Mouse (Mus musculus): ENCODE measurements around the gene Rgl3. TPM values are rescaled to one million over a fixed set of nuclear protein-coding genes. Genes with fewer than 3 reads are reported as not detected.
A peak's percentile ranks its signal among the peaks of the same experiment; 100 is the strongest.

Gene Rgl3
- polyA plus RNA-seq, 2 experiments: 0.19 to 0.27 TPM

DNA sequence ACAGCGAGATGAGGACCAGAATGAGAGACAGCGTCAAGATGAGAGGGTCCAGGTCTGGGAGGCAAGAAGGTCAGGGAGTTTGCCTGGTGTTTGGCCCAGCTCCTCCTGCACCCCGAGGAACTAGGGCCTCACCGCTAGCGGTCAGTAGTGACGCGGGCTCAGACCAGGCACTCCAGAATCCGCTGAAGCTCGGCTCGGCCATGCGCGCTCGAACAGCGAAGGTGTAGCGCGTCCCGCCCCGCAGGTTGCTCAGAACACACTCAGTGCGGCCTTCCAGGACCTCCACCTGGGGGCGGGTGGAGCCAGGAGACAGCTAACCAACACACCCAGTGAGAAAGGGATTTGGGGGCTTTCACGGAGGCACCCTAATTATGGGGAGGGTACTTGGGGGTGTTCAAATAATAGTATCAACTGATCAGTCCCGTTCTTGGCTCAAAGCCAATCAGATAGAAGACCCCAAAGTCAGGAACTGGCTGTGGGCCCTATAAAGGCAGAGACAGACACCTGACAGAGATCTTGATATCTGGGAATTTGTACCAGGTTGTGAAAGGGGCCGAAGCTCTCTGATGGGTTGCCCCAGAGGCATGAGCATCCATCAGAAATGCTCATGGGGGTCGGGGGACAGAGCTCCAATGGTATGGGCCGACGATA lies 28.6 kb downstream of the Rgl3 start:
- TF ChIP-seq EP300 (IDR thresholded peaks at IDR 0.05; ENCODE audit: low read depth) (no peak), CTCF (IDR thresholded peaks at IDR 0.05; ENCODE audit: low read depth) (peak; percentile 45)
- peak overlapping the region; percentile 75 for H3K27ac ChIP-seq
- peak overlapping the region; percentile 68 to 94 for H3K4me3 ChIP-seq (ENCODE audit: insufficient read depth in 1 of 2, low read depth in 2 of 2, low read length in 2 of 2)
- WGBS (ENCODE audit: insufficient replicate concordance): 40% methylated on average over 26 of the region's 26 CpGs
- no peaks in the 10 kb centered on the region for H3K9me3 ChIP-seq (ENCODE audit: control insufficient read depth, low read length)
- H3K27me3 ChIP-seq (ENCODE audit: control insufficient read depth, insufficient read depth, low read length): no peaks in the 10 kb centered on the region
- H3K4me1 ChIP-seq (replicated peaks; ENCODE audit: control insufficient read depth in 2 of 2, insufficient read depth in 2 of 2, low read length in 1 of 2): peaks cover 13 to 26% of the 10 kb centered on the region in 2 experiments
- peak overlapping the region; percentile 71 for H3K4me2 ChIP-seq (ENCODE audit: low read depth)
- H3K9ac ChIP-seq (replicated peaks): peak overlapping the region; percentile 89
- no peak for ATAC-seq (ENCODE audit: insufficient read depth)
- peaks cover 45% of the 10 kb centered on the region for H3K36me3 ChIP-seq (replicated peaks; ENCODE audit: control insufficient read depth, insufficient read depth, low read depth)
- DNase-seq (ENCODE audit: low read depth in 3 of 3, low spot score in 3 of 3): no peak

DNA sequence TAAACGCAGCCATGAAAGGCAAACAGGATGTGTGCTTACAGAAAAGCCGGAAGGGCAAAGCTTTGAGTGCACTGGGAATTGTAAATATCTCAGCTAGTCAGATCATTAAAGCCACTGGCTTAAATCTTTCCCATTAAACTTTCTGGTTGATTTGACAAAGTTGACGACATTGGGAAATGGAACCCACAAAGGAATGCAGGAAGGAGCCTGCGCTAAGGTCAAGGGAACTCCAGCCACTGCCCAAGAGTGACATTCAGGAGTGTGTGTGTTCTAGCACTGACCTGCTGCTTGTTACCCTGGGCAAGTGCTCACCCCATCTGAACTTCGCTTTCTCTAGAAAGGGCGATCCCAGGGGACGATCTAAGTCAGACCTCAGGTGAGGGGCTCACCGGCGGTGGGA lies 29.1 kb downstream of the Rgl3 start:
- Histone ChIP-seq H3K4me3 (ENCODE audit: insufficient read depth in 1 of 2, low read depth in 2 of 2, low read length in 2 of 2) (peak overlapping the region; percentile 68 to 94), H3K4me1 (replicated peaks; ENCODE audit: control insufficient read depth in 2 of 2, insufficient read depth in 2 of 2, low read length in 1 of 2) (peaks cover 13 to 26% of the 10 kb centered on the region in 2 experiments), H3K9me3 (ENCODE audit: control insufficient read depth, low read length) (no peaks in the 10 kb centered on the region), H3K4me2 (ENCODE audit: low read depth) (peak overlapping the region; percentile 71), H3K36me3 (replicated peaks; ENCODE audit: control insufficient read depth, insufficient read depth, low read depth) (peaks cover 45% of the 10 kb centered on the region), H3K9ac (replicated peaks) (peak overlapping the region; percentile 89), H3K27ac (peak overlapping the region; percentile 75; the same call in 1 of the 2 replicates), H3K27me3 (ENCODE audit: control insufficient read depth, insufficient read depth, low read length) (no peaks in the 10 kb centered on the region)
- ATAC-seq (ENCODE audit: insufficient read depth): no peak
- WGBS (ENCODE audit: insufficient replicate concordance): 72% methylated on average over 9 of the region's 9 CpGs
- TF ChIP-seq EP300 (IDR thresholded peaks at IDR 0.05; ENCODE audit: low read depth) (no peak), CTCF (IDR thresholded peaks at IDR 0.05; ENCODE audit: low read depth) (no peak)
- DNase-seq (ENCODE audit: low read depth in 3 of 3, low spot score in 3 of 3): no peak

DNA sequence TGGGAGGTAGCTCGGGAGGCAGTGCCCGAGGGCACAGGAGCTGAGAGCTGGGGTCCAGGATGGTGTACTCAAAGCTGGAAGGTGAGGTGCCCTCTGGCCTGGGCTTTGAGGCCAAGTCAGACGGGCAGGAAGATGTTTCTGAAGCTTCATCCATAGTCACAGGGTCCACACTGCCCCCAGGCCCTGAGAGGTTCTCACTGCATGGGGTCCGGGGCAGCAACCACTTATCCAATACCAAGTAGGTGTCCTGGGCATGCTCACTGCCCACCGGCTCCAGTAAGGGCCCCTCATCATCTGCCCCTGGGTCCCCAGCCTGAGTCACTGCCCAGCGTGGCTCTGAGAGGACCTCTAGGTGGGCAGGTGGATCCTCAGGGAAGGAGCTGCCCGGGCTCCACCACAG lies 30.0 kb downstream of the Rgl3 start:
- Histone ChIP-seq H3K4me2 (ENCODE audit: low read depth) (peak overlapping the region; percentile 71), H3K9me3 (ENCODE audit: control insufficient read depth, low read length) (no peaks in the 10 kb centered on the region), H3K4me3 (ENCODE audit: insufficient read depth in 1 of 2, low read depth in 2 of 2, low read length in 2 of 2) (peak overlapping the region in 1 of 2 experiments; percentile 94; a peak in 2 of 4 replicates), H3K36me3 (replicated peaks; ENCODE audit: control insufficient read depth, insufficient read depth, low read depth) (peaks cover 45% of the 10 kb centered on the region), H3K27ac (peak overlapping the region; percentile 20; the same call in 1 of the 2 replicates), H3K9ac (replicated peaks) (no peak overlapping the region), H3K27me3 (ENCODE audit: control insufficient read depth, insufficient read depth, low read length) (no peaks in the 10 kb centered on the region), H3K4me1 (replicated peaks; ENCODE audit: control insufficient read depth in 2 of 2, insufficient read depth in 2 of 2, low read length in 1 of 2) (peaks cover 17 to 28% of the 10 kb centered on the region in 2 experiments)
- 86% methylated on average over 7 of the region's 7 CpGs for WGBS (ENCODE audit: insufficient replicate concordance)
- DNase-seq (ENCODE audit: low read depth in 3 of 3, low spot score in 3 of 3): no peak
- TF ChIP-seq CTCF (IDR thresholded peaks at IDR 0.05; ENCODE audit: low read depth) (no peak), EP300 (IDR thresholded peaks at IDR 0.05; ENCODE audit: low read depth) (no peak)
- ATAC-seq (ENCODE audit: insufficient read depth): no peak

- WGBS (ENCODE audit: insufficient replicate concordance): 62% methylated on average over 5 of the region's 5 CpGs
- Histone ChIP-seq H3K27ac (peak overlapping the region; percentile 26), H3K27me3 (ENCODE audit: control insufficient read depth, insufficient read depth, low read length) (no peaks in the 10 kb centered on the region), H3K9ac (replicated peaks) (no peak overlapping the region), H3K9me3 (ENCODE audit: control insufficient read depth, low read length) (no peaks in the 10 kb centered on the region), H3K4me2 (ENCODE audit: low read depth) (peak overlapping the region; percentile 11; the same call in 1 of the 2 replicates), H3K4me3 (ENCODE audit: insufficient read depth in 1 of 2, low read depth in 2 of 2, low read length in 2 of 2) (no peak overlapping the region), H3K36me3 (replicated peaks; ENCODE audit: control insufficient read depth, insufficient read depth, low read depth) (peaks cover 45% of the 10 kb centered on the region), H3K4me1 (replicated peaks; ENCODE audit: control insufficient read depth in 2 of 2, insufficient read depth in 2 of 2, low read length in 1 of 2) (peaks cover 11 to 22% of the 10 kb centered on the region in 2 experiments)
- DNase-seq (ENCODE audit: low read depth in 3 of 3, low spot score in 3 of 3) (no peak), ATAC-seq (ENCODE audit: insufficient read depth) (no peak)
- no peak for TF ChIP-seq EP300 (IDR thresholded peaks at IDR 0.05; ENCODE audit: low read depth)
- TF ChIP-seq CTCF (IDR thresholded peaks at IDR 0.05; ENCODE audit: low read depth): no peak
These were observed 30.9 kb downstream of the Rgl3 start for GRCm38 (mm10) chr9:21958372-21958771.

DNA sequence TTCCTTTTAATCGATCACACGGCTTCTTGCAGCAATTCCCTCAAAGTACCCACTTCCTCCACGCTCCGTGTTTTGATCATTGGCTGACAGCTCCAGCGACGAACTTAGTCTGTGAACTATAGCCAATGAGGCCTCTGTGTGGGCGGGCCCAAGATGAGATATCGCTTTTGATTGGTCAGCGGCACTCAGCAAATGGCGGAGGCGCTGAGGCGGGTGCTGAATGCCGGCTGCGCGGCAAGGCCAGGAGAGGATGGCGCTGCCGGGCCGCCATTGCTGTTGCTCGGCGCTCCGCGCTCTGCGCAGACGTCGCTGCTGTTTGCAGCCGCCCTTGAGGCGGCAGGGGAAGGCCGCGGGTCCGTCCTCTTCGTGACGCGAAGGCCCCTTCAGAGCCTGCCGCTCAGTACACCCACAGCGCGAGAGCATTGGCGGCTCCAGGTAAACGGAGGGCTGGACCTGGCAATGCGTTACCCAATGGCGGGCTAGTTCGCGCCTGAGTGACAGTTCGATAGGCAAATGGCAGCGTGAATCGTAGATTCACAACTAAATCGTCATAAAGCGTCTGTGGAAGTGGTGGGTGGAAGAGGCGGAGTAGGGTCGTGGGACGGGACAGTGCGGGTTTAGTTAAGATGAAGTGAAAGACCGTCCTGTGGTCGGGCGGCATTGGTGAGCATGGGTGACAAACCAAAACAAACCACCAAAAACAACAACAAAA lies 33.5 kb downstream of the Rgl3 start, which contains the start of gene Swsap1:
Swsap1 (plus strand) TSS at position 186 of the 712 bp plus-strand sequence.
- H3K27ac ChIP-seq: peak within 1 kb of the TSS; percentile 69
- H3K9me3 ChIP-seq (ENCODE audit: control insufficient read depth, low read length): no peaks in the 10 kb centered on the region
- ATAC-seq (ENCODE audit: insufficient read depth) (peak; percentile 93), DNase-seq (ENCODE audit: low read depth in 3 of 3, low spot score in 3 of 3) (peak; percentile 97 to 98 (median 97))
- TF ChIP-seq EP300 (IDR thresholded peaks at IDR 0.05; ENCODE audit: low read depth): no peak
- no peak for TF ChIP-seq CTCF (IDR thresholded peaks at IDR 0.05; ENCODE audit: low read depth)
- H3K36me3 ChIP-seq (replicated peaks; ENCODE audit: control insufficient read depth, insufficient read depth, low read depth): peaks cover 31% of the 10 kb centered on the region
- H3K9ac ChIP-seq (replicated peaks): peak within 1 kb of the TSS; percentile 75
- H3K27me3 ChIP-seq (ENCODE audit: control insufficient read depth, insufficient read depth, low read length): no peaks in the 10 kb centered on the region
- peak within 1 kb of the TSS; percentile 74 to 81 for H3K4me3 ChIP-seq (ENCODE audit: insufficient read depth in 1 of 2, low read depth in 2 of 2, low read length in 2 of 2)
- peaks cover 8 to 16% of the 10 kb centered on the region in 2 experiments for H3K4me1 ChIP-seq (replicated peaks; ENCODE audit: control insufficient read depth in 2 of 2, insufficient read depth in 2 of 2, low read length in 1 of 2)
- peak within 1 kb of the TSS; percentile 73 for H3K4me2 ChIP-seq (ENCODE audit: low read depth)
- WGBS (ENCODE audit: insufficient replicate concordance): under 1% methylated on average over 53 of the region's 54 CpGs
